Mouse (Mus musculus): ENCODE data around the gene Tbxa2r.

DNA sequence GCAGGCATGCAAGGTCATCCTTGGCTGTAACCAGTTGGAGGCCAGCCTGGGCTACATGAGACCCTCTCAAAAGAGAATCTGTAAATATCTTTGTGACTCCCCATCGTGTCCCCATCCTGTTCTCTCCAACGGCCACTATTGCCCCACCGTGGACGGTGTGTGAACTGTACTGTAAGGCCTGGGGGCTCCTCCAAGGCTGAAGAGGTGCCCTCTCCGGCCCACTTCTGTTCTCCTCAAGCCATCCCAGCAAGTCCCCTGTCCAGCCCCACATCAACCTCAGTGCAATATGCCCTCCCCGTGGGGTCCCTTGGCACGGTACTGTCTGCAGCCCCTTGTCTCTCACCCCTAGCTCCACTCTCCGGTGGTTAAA lies 9.2 kb upstream of the Tbxa2r start:
- no peak for TF ChIP-seq POLR2A (IDR thresholded peaks at IDR 0.05; ENCODE audit: low read depth, low read length)
- TF ChIP-seq CTCF (IDR thresholded peaks at IDR 0.05; ENCODE audit: extremely low read depth, insufficient read depth, insufficient read length, insufficient replicate concordance), result 0 out of 2 replicates have a peak, but pooled peaks have one; percentile 16

Measured in spleen, adult 2 months (tissue).